Mouse (Mus musculus): ENCODE data around the gene Fbxw24. TPM values are rescaled to one million over a fixed set of nuclear protein-coding genes. Genes with fewer than 3 reads are reported as not detected.

Gene Fbxw24
- not detected for polyA plus RNA-seq (2017; shearing (Covaris generic))

GRCm38 (mm10) chr9:109625957-109626356 is at the start of gene Fbxw24:
Fbxw24 (minus strand) TSS chr9:109626057.

GRCm38 (mm10) chr9:109664552-109664951 is 38.7 kb upstream of the Fbxw24 start, which contains the start of gene Fbxw25:
Fbxw25 (minus strand) TSS chr9:109664652.

GRCm38 (mm10) chr9:109568162-109568561 is 57.7 kb downstream of the Fbxw24 start, which contains the start of gene Fbxw15:
Fbxw15 (minus strand) TSS chr9:109568262.

Other genes with a start within 250 kb of the Fbxw24 start
- not detected for gene Fbxw22, start 221.8 kb downstream of the Fbxw24 start, polyA plus RNA-seq (2017; shearing (Covaris generic))
- not detected for gene Fbxw16, start 176.9 kb downstream of the Fbxw24 start, polyA plus RNA-seq (2017; shearing (Covaris generic))
- not detected for gene Fbxw19, start 130.2 kb downstream of the Fbxw24 start, polyA plus RNA-seq (2017; shearing (Covaris generic))
- not detected for gene Fbxw15, start 57.8 kb downstream of the Fbxw24 start, polyA plus RNA-seq (2017; shearing (Covaris generic))
- not detected for gene Fbxw25, start 38.6 kb upstream of the Fbxw24 start, polyA plus RNA-seq (2017; shearing (Covaris generic))
- gene Fbxw18, start 76.6 kb upstream of the Fbxw24 start, polyA plus RNA-seq (2017; shearing (Covaris generic)), result not detected
- gene Fbxw26, start 120.0 kb upstream of the Fbxw24 start, polyA plus RNA-seq (2017; shearing (Covaris generic)), result not detected
- gene Fbxw27, start 164.6 kb upstream of the Fbxw24 start, polyA plus RNA-seq (2017; shearing (Covaris generic)), result not detected
- gene Spink8, start 186.2 kb upstream of the Fbxw24 start, polyA plus RNA-seq (2017; shearing (Covaris generic)), result not detected
- gene Nme6, start 206.7 kb upstream of the Fbxw24 start, polyA plus RNA-seq (2017; shearing (Covaris generic)), result 11.1 TPM
- not detected for gene Camp, start 223.6 kb upstream of the Fbxw24 start, polyA plus RNA-seq (2017; shearing (Covaris generic))
- 10.7 TPM for gene Cdc25a, start 249.5 kb upstream of the Fbxw24 start, polyA plus RNA-seq (2017; shearing (Covaris generic))

Measured in activated CD4-positive, CD25-positive, alpha-beta regulatory T cell, adult 9 weeks (primary cell).